Mouse (Mus musculus) inflammation-experienced regulatory T-cells, adult 6 months (primary cell): ENCODE data around the gene Rin2. TPM values are rescaled to one million over a fixed set of nuclear protein-coding genes. Genes with fewer than 3 reads are reported as not detected.

Experiments
- ATAC-seq: one replicate; pipeline ENCODE4 v1.8.0; 2017
- polyA plus RNA-seq, 3 experiments: library from polyadenylated mRNA; unstranded; fragments of 100-300 nt; shearing (Covaris generic); gene quantifications; one replicate each; pipeline ENCODE4 v1.2.1; 2017

Rin2 gene
- polyA plus RNA-seq, 3 experiments from 2014 or later: 2.0 to 2.3 (median 2.1) TPM

DNA sequence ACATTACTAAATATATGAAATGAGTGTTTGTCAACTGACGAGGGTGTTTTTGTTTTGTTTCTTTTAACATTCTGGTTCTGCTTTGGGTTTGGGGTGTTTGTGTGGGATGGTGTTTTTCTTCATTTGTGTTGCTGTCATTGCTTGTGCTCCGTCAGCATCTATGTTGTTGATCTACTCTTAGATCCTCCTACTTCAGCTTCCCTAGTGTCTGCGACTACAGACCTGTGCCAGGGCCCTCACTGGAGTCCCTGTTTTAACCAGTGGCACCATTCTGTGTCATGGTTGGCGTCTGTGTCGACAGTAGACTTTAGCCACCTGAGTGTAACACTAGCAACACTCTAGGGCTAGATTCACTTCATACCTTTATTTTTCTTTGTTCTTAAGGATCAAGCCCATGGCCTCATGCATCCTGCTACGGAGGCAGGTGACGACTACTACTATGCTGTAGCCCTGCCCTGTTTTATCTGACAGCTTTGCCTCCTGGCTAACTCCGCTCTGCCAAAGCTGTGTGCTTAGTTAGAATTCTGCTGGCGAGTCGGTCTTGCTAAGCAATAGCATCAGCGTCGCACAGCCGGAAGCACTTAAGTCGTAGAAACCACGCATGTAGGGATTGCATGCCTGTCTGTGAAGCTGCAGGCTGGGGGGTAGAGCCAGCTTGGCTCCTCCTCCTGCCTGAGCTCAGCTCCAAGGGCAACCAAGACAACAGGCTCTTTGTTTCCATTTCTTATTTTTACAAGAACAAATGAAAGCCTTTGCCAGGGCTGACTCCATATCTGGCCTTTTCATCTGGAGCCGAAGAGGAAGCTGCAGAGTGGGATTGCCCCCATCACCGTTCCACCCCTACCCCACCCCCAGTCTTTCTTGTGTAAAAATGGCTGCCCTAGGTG, 157.2 kb downstream of the Rin2 start:
- peak; percentile 92 for ATAC-seq

DNA sequence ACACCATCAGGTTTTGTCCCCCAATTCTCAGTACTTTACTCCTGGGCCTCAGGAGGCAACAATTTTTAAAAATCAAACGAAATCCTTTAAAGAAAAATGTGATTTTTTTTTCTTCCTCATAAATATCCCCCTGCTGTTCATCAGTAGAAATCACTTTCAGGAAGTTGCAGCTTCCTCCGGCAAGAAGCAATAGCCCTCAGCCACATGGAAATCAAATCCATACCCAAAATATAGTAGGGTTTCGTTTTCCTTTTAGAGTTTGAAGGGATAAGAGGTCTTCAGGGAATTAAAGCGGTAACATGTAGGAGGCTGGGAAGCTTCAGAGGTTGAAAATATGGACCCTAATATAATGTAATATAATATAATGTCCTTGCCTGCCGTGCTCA, 157.8 kb downstream of the Rin2 start:
- ATAC-seq: no peak

GRCm38 (mm10) chr2:145833341-145833740, 158.3 kb downstream of the Rin2 start:
- no peak for ATAC-seq

DNA sequence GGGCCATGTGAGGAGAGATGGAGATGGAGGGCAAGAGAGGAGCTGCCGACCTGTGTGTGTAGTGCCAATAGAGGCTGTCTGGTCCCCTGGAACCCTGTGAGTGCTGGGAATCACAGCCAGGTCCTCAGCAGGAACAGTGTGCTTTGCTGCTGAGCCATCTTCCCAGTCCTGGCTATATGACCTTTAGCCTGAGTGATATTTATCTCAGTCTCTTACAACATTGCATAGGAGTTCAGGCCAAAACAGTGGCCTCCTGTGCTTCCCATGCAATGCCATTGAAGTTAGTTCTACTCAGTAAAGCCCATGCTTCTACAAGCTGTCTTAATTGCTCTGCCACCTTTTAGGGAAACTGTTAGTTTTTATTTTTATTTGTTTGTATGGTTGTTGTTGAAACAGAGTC, 160.9 kb downstream of the Rin2 start:
- ATAC-seq: no peak

GRCm38 (mm10) chr2:145838675-145839074, 163.7 kb downstream of the Rin2 start:
- ATAC-seq: peak; percentile 85

DNA sequence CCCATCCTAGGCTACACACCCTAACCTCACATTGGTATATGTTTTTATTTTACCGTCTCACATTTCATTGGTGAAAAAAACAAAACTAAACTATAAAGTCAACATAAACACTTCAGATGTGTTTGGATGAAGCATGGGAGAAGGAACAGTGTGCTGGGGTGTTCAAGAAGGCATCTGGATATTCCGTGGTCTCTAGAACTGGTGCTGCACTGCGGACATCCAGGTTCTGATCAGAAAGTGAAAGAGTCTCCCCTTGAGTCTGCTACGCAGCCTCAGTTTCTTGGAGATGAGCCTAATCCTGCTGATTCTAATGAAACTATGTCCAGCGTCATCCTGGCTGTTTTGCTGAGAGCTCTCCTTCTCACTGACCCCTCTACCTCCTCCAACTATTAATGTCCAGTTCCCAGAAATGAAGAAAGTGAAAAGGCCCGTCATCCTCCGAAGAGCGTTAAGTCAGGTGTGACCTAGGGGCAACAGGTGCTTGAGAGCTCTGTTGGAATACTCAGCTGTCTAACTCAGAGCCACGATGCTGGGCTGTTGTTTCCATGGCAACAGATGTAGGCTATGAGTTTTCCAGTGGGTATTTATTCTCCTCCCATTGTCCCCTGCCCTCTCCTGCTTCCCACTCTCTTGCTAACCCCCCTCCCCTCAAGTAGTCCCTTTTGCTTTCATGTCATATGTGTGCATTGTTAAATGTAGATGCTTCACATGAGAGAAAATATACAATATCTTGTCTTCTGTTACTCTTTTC, 164.7 kb downstream of the Rin2 start:
- ATAC-seq: no peak

- no peak for ATAC-seq
These were observed 165.3 kb downstream of the Rin2 start for GRCm38 (mm10) chr2:145840320-145840719.

GRCm38 (mm10) chr2:145840910-145841870, 166.2 kb downstream of the Rin2 start:
- peak; percentile 70 for ATAC-seq

- ATAC-seq: no peak
These were observed 168.3 kb downstream of the Rin2 start for GRCm38 (mm10) chr2:145843322-145843721.

- no peak for ATAC-seq
These were observed 171.6 kb downstream of the Rin2 start for GRCm38 (mm10) chr2:145846595-145846994.

DNA sequence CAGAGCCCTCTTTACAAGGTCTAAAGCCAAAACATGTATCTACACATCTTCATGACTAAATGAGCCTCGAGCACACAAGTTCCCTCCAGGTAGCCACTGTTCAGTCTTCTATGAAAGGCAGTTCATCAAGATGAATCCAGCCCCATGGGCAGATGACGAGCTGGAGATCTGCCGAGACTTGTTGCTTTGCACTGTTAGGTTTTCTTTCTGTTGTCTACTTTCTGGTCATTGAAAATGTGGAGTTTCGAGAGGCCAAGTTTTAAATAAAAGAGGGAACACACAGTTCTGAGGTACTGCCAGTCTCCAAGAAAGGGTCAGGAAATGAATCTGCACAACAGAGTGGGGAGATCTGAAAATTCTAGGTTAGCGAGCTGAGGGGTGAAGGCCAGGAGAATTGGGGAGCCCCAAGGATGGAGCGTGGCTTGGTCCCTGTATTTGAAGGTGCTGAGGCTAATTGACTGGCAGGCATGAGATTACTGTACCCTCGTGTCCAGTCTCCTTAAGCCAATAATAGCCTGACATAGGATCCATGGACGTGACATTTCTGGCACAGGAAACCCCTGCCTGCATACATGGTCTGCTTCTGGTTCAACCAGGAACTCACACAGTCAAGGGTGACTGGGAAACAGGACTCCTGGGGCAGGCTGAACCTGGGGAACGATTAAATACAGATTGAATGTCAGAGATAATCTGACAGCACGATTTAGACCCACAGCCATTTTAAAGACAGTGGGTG, 174.3 kb downstream of the Rin2 start:
- ATAC-seq: no peak

- ATAC-seq: no peak
These were observed 175.8 kb downstream of the Rin2 start for GRCm38 (mm10) chr2:145850779-145851178.

DNA sequence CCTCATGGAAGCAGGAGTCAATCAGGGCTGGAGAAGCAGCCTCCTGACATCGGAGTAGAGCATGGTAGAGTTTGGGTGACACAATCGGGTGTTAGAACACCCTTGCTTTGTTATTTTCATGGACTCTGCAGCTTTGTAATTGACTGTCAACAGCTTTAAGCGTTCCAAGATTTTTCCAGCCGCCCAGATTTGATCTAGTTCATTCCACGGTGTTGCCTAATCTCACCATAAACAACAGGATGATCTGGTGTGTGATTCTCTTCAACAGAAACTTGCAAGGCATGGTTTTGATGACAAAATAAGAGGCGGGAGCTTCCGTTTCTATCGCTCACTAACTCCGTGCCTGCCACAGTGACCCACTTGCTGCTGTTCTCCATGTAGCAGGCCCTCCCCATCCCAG, 180.8 kb downstream of the Rin2 start:
- ATAC-seq: no peak

DNA sequence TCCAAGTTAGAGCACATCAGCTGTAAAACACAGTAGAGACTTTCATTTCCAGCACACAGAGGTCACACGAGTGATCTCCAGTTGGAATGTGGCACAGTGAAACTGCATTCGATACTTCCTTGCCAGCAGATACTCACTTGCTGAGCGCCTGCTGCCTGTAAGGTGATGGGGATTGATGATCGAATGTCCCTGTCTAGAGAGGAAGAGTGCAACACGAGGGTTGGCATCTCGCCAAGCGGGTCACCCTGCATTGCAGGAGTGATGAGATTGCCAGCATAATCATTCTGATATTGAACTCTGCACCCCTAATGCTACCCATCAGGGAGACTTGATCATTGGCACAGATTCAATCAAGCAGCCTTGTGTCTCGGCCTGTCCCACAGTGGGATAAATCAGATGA, 182.8 kb downstream of the Rin2 start:
- no peak for ATAC-seq

- no peak for ATAC-seq
These were observed 184.5 kb downstream of the Rin2 start for GRCm38 (mm10) chr2:145859442-145859931.

- ATAC-seq: no peak
These were observed 185.2 kb downstream of the Rin2 start for GRCm38 (mm10) chr2:145859932-145860801.

DNA sequence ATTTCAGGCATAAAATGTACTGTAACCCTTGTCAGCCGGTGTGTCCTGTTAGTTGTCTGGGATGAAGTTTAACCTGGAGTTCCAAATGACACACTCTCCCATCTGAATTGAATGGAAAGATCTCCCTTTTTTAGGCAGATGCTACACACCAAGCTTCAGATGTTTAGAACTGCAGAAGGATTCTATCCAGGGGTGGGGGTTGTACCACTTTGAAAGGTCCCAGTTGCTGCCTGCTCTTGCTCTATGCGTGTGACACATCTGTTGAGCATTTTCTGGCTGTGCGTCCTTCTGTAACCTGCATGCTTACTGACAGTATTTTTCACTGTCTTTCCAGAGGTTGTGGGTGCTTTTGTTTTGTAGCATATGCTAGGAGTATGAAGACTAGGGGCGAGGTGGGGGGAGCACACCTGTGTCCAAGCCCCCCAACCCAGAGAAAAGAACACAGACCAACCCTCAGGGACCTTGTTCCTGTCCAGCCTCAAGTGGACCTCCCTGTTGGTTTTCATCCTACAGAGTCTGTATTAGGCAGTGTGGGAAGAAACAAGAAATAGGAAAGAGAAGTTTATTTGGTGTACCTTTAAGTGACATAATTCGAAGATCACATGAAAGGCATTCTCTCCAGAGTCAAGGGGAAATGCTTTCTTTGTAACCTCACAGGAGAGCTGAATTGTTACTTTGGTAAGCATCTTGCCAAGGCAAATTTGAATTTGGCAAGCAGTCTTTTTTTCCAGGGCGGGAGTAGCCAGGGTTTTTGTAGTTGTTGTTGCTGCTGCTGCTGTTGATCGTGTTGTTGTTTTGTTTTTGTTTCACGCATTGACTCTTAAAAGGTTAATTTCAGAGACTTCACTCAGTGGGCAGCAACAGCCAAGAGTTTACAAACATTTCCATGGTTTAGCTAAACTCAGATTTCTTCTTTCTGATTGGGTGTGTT, 186.4 kb downstream of the Rin2 start:
- ATAC-seq: no peak

DNA sequence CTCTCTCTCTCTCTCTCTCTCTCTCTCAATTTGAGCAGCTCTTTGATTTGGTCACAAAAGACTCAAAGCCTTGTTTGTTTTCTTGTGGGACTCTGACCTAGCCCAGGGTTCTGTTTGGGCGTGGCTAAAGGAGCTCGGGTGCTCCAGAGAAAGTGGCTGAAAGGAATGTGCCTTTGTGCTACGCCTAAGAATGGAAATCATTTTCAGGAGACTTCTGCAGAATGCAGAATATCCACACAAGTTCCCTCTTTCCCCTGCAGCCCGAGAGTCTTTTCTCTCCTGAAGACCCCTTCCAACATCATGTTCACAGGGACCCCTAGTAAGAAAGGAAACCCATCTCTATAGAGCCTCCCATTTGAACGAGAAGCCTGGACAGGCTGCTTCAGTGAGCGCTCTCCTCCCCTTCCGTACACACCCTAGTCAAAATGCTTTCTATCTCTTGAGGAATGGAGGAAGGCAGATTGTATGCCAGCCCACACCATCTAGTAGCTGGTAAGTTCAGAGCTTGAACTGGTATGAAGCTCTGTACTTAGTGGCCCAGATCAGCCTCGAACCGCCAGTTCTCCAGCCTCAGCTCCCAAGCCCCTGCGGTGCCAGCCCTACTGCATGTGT, 187.3 kb downstream of the Rin2 start:
- no peak for ATAC-seq

- no peak for ATAC-seq
These were observed 190.3 kb downstream of the Rin2 start for GRCm38 (mm10) chr2:145865344-145865743.
